Mouse (Mus musculus) forebrain, embryonic 16.5 days (tissue): ENCODE measurements around the gene Dhx58. TPM values are rescaled to one million over a fixed set of nuclear protein-coding genes. Genes with fewer than 3 reads are reported as not detected.

Source experiments
- ATAC-seq: fragments of 200-750 bp; cut with Nextera tagmentation; 2 replicates; pipeline ENCODE4 v1.8.0; 2017; ENCODE audit warnings: mild to moderate bottlenecking, moderate library complexity
- H3K27ac ChIP-seq: fragments of 300-500 bp; sonication (generic); 2 replicates; pipeline ENCODE4 v1.5.1; 2014; ENCODE audit warnings: low read length, control low read depth
- H3K27me3 ChIP-seq: fragments of 300-500 bp; sonication (generic); replicated peaks from 2 replicates; pipeline ENCODE4 v1.6.1; 2014; ENCODE audit warnings: low read length; ENCODE audit not compliant: control insufficient read depth, insufficient read depth
- H3K36me3 ChIP-seq: fragments of 300-500 bp; sonication (generic); 2 replicates; pipeline ENCODE4 v1.6.1; 2014; ENCODE audit not compliant: control insufficient read depth, insufficient read depth
- H3K4me1 ChIP-seq: fragments of 300-500 bp; sonication (generic); replicated peaks from 2 replicates; pipeline ENCODE4 v1.6.1; 2014; ENCODE audit warnings: low read length; ENCODE audit not compliant: control insufficient read depth, insufficient read depth
- H3K4me2 ChIP-seq: fragments of 300-500 bp; sonication (generic); 2 replicates; pipeline ENCODE4 v1.6.1; 2014; ENCODE audit warnings: mild to moderate bottlenecking, low read length, control low read depth
- H3K4me3 ChIP-seq: fragments of 300-500 bp; sonication (generic); replicated peaks from 2 replicates; pipeline ENCODE4 v1.5.1; 2014; ENCODE audit warnings: mild to moderate bottlenecking, low read length, control low read depth
- H3K9ac ChIP-seq: fragments of 300-500 bp; sonication (generic); replicated peaks from 2 replicates; pipeline ENCODE4 v1.6.1; 2014; ENCODE audit warnings: low read depth, low read length, control low read depth
- H3K9me3 ChIP-seq: fragments of 300-500 bp; sonication (generic); 2 replicates; pipeline ENCODE4 v1.6.1; 2016; ENCODE audit warnings: low read length; ENCODE audit not compliant: control insufficient read depth
- WGBS: fragments of 180-500 bp; shearing (Covaris S2); extraction: QIAGEN DNeasy Blood & Tissue Kit; methylation state at CpG from one replicate; pipeline ENCODE4 v1.1.7; 2014; 5-methylcytosine and 5-hydroxymethylcytosine counted together
- polyA plus RNA-seq: library from polyadenylated mRNA; unstranded; fragments of >200 nt; fragmentation: Nextera tagmentation; extraction: Ambion mirVana; gene quantifications from 2 replicates; pipeline ENCODE4 v1.2.1, GENCODE M21; 2015

Gene Dhx58
- polyA plus RNA-seq, 1 experiment from 2014 or later: 2.1 TPM

- no peaks in the 10 kb centered on the region for H3K27me3 ChIP-seq
- H3K4me3 ChIP-seq: no peak overlapping the region
- peaks cover 12% of the 10 kb centered on the region for H3K36me3 ChIP-seq
- H3K4me2 ChIP-seq: no peak overlapping the region
- H3K9ac ChIP-seq: no peak overlapping the region
- H3K4me1 ChIP-seq: peaks cover 19% of the 10 kb centered on the region
- WGBS: 90% methylated on average over 15 of the region's 15 CpGs
- no peak overlapping the region for H3K27ac ChIP-seq
- no peaks in the 10 kb centered on the region for H3K9me3 ChIP-seq
- no peak for ATAC-seq
Observed at GRCm38 (mm10) chr11:100710528-100710927, 6.5 kb upstream of the Dhx58 start.

GRCm38 (mm10) chr11:100709201-100709810 lies 5.2 kb upstream of the Dhx58 start:
- Histone ChIP-seq H3K4me3 (no peak overlapping the region), H3K27me3 (no peaks in the 10 kb centered on the region), H3K4me1 (peaks cover 19% of the 10 kb centered on the region), H3K9me3 (no peaks in the 10 kb centered on the region), H3K27ac (no peak overlapping the region), H3K4me2 (no peak overlapping the region), H3K36me3 (peaks cover 12% of the 10 kb centered on the region), H3K9ac (no peak overlapping the region)
- WGBS: 93% methylated on average over 9 of the region's 9 CpGs
- no peak for ATAC-seq

DNA sequence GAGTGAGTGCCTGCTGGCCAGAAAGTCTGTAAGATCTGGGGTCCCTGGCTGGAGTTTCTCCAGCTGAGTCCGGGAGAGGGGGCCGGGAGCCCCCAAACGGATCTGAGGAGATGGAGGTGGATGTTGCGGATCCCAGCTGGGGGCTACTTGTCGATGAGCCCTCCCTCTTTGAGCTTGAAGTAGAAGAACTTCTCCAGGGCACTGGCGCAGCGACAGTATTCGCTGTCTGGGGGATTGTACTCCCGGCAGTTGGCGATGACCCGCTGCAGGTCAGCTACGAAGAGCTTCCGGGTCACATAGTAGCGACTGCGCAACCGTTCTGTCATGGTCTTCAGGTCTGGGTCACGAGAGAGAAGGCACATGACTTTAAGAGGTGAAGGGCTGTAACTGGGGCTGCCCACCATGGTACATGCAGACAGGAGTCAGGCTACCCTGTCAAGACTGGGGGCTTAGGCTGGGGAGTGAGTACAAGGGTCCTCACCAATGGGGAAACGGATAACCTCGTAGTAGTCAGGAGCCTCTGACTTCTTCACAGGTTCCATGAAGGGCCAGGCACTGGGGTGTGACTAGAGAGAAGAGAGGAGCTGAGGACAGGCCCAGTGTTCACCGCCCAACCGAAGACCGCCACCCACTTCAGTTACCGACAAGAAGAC lies 1.1 kb upstream of the Dhx58 start:
- Histone ChIP-seq H3K4me3 (no peak overlapping the region), H3K9me3 (no peaks in the 10 kb centered on the region), H3K9ac (no peak overlapping the region), H3K36me3 (peaks cover 12% of the 10 kb centered on the region), H3K4me1 (0 out of 2 replicates have a peak, but pooled peaks cover 3% of the 10 kb centered on the region), H3K27me3 (no peaks in the 10 kb centered on the region), H3K4me2 (no peak overlapping the region), H3K27ac (no peak overlapping the region)
- no peak for ATAC-seq
- WGBS: 94% methylated on average over 23 of the region's 23 CpGs

DNA sequence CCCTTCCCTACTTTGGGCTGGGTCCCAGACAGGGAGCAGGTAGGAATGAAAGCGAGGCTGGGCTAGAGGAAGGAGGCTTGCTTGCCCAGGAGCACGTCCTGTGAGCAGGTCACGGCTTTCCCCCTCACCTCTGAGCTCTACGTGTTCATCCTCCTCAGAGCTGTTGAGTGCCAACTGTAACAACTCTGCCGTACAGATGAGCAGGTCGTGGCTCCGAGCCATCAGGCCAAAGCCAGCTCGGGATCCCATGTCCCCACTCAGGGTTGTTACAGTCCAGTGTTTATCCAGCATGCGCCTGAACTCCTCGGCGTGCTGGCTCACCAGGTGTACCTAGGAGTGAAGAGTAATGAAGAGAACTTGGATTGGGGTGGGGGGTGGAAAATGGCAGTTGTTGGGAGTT lies 705 bp downstream of the Dhx58 start:
- no peaks in the 10 kb centered on the region for H3K9me3 ChIP-seq
- H3K4me1 ChIP-seq: 0 out of 2 replicates have a peak, but pooled peaks cover 3% of the 10 kb centered on the region
- peaks cover 9% of the 10 kb centered on the region for H3K36me3 ChIP-seq
- no peak for ATAC-seq
- WGBS: 71% methylated on average over 11 of the region's 11 CpGs
- H3K4me2 ChIP-seq: no peak overlapping the region
- H3K9ac ChIP-seq: no peak overlapping the region
- no peak overlapping the region for H3K4me3 ChIP-seq
- H3K27me3 ChIP-seq: no peaks in the 10 kb centered on the region
- no peak overlapping the region for H3K27ac ChIP-seq

- no peak for ATAC-seq
- Histone ChIP-seq H3K4me2 (peak overlapping the region; percentile 20; the same call in 1 of the 2 replicates), H3K4me3 (no peak overlapping the region), H3K9me3 (no peaks in the 10 kb centered on the region), H3K9ac (no peak overlapping the region), H3K4me1 (0 out of 2 replicates have a peak, but pooled peaks cover 3% of the 10 kb centered on the region), H3K27ac (no peak overlapping the region), H3K27me3 (no peaks in the 10 kb centered on the region), H3K36me3 (peaks cover 9% of the 10 kb centered on the region)
- 48% methylated on average over 7 of the region's 7 CpGs for WGBS
Observed at GRCm38 (mm10) chr11:100702906-100703305, 1.2 kb downstream of the Dhx58 start.

GRCm38 (mm10) chr11:100702081-100702851 lies 1.8 kb downstream of the Dhx58 start:
- no peak for ATAC-seq
- H3K4me2 ChIP-seq: peak overlapping the region; percentile 20; the same call in 1 of the 2 replicates
- 38% methylated on average over 19 of the region's 19 CpGs for WGBS

GRCm38 (mm10) chr11:100701301-100701700 lies 2.8 kb downstream of the Dhx58 start:
- WGBS: 3% methylated on average over 14 of the region's 14 CpGs
- Histone ChIP-seq H3K27me3 (no peaks in the 10 kb centered on the region), H3K4me1 (0 out of 2 replicates have a peak, but pooled peaks cover 3% of the 10 kb centered on the region), H3K9me3 (no peaks in the 10 kb centered on the region), H3K4me2 (peak overlapping the region; percentile 26; the same call in 1 of the 2 replicates), H3K36me3 (peaks cover 3% of the 10 kb centered on the region), H3K4me3 (no peak overlapping the region), H3K9ac (no peak overlapping the region), H3K27ac (no peak overlapping the region)
- ATAC-seq: no peak

More at GRCm38 (mm10) chr11:100702081-100702851, 1.8 kb downstream of the Dhx58 start:
- H3K9me3 ChIP-seq: no peaks in the 10 kb centered on the region
- no peak overlapping the region for H3K9ac ChIP-seq
- no peak overlapping the region for H3K27ac ChIP-seq
- H3K36me3 ChIP-seq: peaks cover 9% of the 10 kb centered on the region
- no peak overlapping the region for H3K4me3 ChIP-seq
- H3K27me3 ChIP-seq: no peaks in the 10 kb centered on the region
- 0 out of 2 replicates have a peak, but pooled peaks cover 3% of the 10 kb centered on the region for H3K4me1 ChIP-seq

DNA sequence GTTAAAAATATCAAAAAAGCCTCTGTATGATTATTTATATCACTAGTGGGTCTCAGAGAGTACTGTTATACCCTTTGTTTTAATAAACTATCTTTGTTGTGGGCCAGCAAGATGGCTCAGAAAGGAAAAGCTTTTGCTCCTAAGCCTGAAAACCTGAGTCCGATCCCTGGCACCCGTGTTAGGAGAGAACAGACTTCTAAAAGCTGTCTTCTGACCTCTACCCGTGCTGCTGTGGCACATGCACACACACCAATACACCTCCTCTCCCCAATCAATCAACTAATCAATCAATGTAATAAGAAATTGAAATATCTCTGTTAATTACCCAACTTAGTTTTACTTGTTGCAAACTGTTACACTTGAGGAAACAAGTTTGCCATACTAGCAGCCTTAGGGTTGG lies 3.4 kb downstream of the Dhx58 start:
- Histone ChIP-seq H3K4me1 (0 out of 2 replicates have a peak, but pooled peaks cover 3% of the 10 kb centered on the region), H3K4me3 (no peak overlapping the region), H3K36me3 (no peaks in the 10 kb centered on the region), H3K27me3 (no peaks in the 10 kb centered on the region), H3K27ac (no peak overlapping the region), H3K4me2 (no peak overlapping the region), H3K9me3 (no peaks in the 10 kb centered on the region), H3K9ac (no peak overlapping the region)
- WGBS: 69% methylated on average over 3 of the region's 3 CpGs
- ATAC-seq: no peak

- no peak for ATAC-seq
- 68% methylated on average over 7 of the region's 7 CpGs for WGBS
- H3K36me3 ChIP-seq: no peaks in the 10 kb centered on the region
- 0 out of 2 replicates have a peak, but pooled peaks cover 3% of the 10 kb centered on the region for H3K4me1 ChIP-seq
- H3K4me3 ChIP-seq: no peak overlapping the region
- H3K27ac ChIP-seq: no peak overlapping the region
- H3K9ac ChIP-seq: no peak overlapping the region
- H3K27me3 ChIP-seq: no peaks in the 10 kb centered on the region
- H3K4me2 ChIP-seq: no peak overlapping the region
- H3K9me3 ChIP-seq: no peaks in the 10 kb centered on the region
Observed at GRCm38 (mm10) chr11:100697921-100698320, 6.2 kb downstream of the Dhx58 start.
